Mouse (Mus musculus) midbrain, embryonic 14.5 days (tissue): ENCODE data around the gene Zscan10. TPM values are rescaled to one million over a fixed set of nuclear protein-coding genes. Genes with fewer than 3 reads are reported as not detected.
"Not testable (repeated sequence)": the region's sequence is repeated elsewhere in the genome, so short reads cannot be mapped to it uniquely, and the experiment has no call there.

ENCODE experiments used
- ATAC-seq: fragments of 200-750 bp; cut with Nextera tagmentation; 2 replicates; pipeline ENCODE4 v1.8.0; 2017; ENCODE audit warnings: moderate number of reproducible peaks, moderate library complexity; ENCODE audit not compliant: low FRiP score, low TSS enrichment
- DNase-seq: peaks from one replicate; pipeline ENCODE4 v3.0.0-alpha.2; 2015
- H3K27ac ChIP-seq: fragments of 300-500 bp; sonication (generic); replicated peaks from 2 replicates; pipeline ENCODE4 v1.5.1; 2014; ENCODE audit warnings: mild to moderate bottlenecking, low read depth, low read length, moderate library complexity
- H3K27me3 ChIP-seq: fragments of 300-500 bp; sonication (generic); 2 replicates; pipeline ENCODE4 v1.6.1; 2014; ENCODE audit warnings: low read length, control low read depth, mixed read lengths; ENCODE audit not compliant: control insufficient read depth, insufficient read depth
- H3K36me3 ChIP-seq: fragments of 300-500 bp; sonication (generic); 2 replicates; pipeline ENCODE4 v1.6.1; 2014; ENCODE audit warnings: low read length, control low read depth; ENCODE audit not compliant: control insufficient read depth, insufficient read depth
- H3K4me1 ChIP-seq: fragments of 300-500 bp; sonication (generic); 2 replicates; pipeline ENCODE4 v1.6.1; 2014; ENCODE audit warnings: mild to moderate bottlenecking, antibody characterized with exemption, low read length, control low read depth; ENCODE audit not compliant: control insufficient read depth, insufficient read depth
- H3K4me2 ChIP-seq: fragments of 300-500 bp; sonication (generic); 2 replicates; pipeline ENCODE4 v1.6.1; 2014; ENCODE audit warnings: mild to moderate bottlenecking, low read length, moderate library complexity
- H3K4me3 ChIP-seq: fragments of 300-500 bp; sonication (generic); replicated peaks from 2 replicates; pipeline ENCODE4 v1.5.1; 2014; ENCODE audit warnings: low read depth, low read length
- H3K9ac ChIP-seq: fragments of 300-500 bp; sonication (generic); replicated peaks from 2 replicates; pipeline ENCODE4 v1.6.1; 2014; ENCODE audit warnings: mild to moderate bottlenecking, low read length, moderate library complexity
- H3K9me3 ChIP-seq: fragments of 300-500 bp; sonication (generic); 2 replicates; pipeline ENCODE4 v1.6.1; 2016; ENCODE audit warnings: low read length, control low read depth, mixed read lengths; ENCODE audit not compliant: control insufficient read depth
- WGBS: fragments of 180-500 bp; shearing (Covaris S2); extraction: QIAGEN DNeasy Blood & Tissue Kit; methylation state at CpG from one replicate; pipeline ENCODE4 v1.1.7; 2014; 5-methylcytosine and 5-hydroxymethylcytosine counted together
- polyA plus RNA-seq: library from polyadenylated mRNA; unstranded; fragments of >200 nt; fragmentation: Nextera tagmentation; extraction: Ambion mirVana; gene quantifications from 2 replicates; pipeline ENCODE4 v1.2.1, GENCODE M21; 2014

Zscan10 gene
- polyA plus RNA-seq, 1 experiment from 2014 or later, result not detected

GRCm38 (mm10) chr17:23575951-23576552, 24.6 kb upstream of the Zscan10 start:
- Histone ChIP-seq H3K9me3 (no peaks in the 10 kb centered on the region), H3K27me3 (no peaks in the 10 kb centered on the region), H3K36me3 (peaks cover 75% of the 10 kb centered on the region), H3K9ac (no peak overlapping the region), H3K27ac (no peak overlapping the region), H3K4me2 (no peak overlapping the region), H3K4me1 (no peaks in the 10 kb centered on the region), H3K4me3 (no peak overlapping the region)
- ATAC-seq (no peak), DNase-seq (no peak)
- 94% methylated on average over 38 of the region's 38 CpGs for WGBS

DNA sequence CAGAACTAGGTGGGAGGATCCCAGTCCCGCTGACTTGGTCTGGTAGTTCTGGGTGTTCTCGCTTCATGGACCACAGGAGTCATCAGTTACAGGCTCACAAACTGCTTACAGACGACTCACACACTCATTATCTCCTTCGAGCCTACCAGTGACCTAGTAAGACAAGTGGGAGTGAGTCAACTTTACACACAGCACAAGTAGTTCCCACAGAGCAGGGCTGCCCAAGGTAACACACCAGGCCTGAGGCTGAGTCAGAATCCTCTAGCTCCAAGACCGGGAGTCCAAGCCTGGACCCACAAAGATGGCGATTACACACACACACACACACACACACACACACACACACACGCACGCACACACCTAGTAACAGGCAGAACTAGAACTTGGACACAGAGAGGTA, 15.9 kb upstream of the Zscan10 start:
- ATAC-seq (no peak), DNase-seq (no peak)
- Histone ChIP-seq H3K9me3 (no peaks in the 10 kb centered on the region), H3K9ac (peak overlapping the region; percentile 9; the same call in 1 of the 2 replicates), H3K4me3 (peak overlapping the region; percentile 76), H3K36me3 (peaks cover 26% of the 10 kb centered on the region), H3K4me2 (peak overlapping the region; percentile 90), H3K27me3 (no peaks in the 10 kb centered on the region), H3K27ac (no peak overlapping the region), H3K4me1 (peaks cover 25% of the 10 kb centered on the region)
- WGBS, result 92% methylated on average over 8 of the region's 8 CpGs

GRCm38 (mm10) chr17:23585721-23586491, 14.8 kb upstream of the Zscan10 start:
- peak overlapping the region; percentile 76 for H3K4me3 ChIP-seq
- under 1% methylated on average over 22 of the region's 22 CpGs for WGBS
- H3K27ac ChIP-seq, result peak overlapping the region; percentile 68
- ATAC-seq (peak; percentile 83; the same call in 1 of the 2 replicates), DNase-seq (peak; percentile 93)
- H3K9ac ChIP-seq, result peak overlapping the region; percentile 83
- peaks cover 25% of the 10 kb centered on the region for H3K4me1 ChIP-seq
- H3K4me2 ChIP-seq, result peak overlapping the region; percentile 90
- H3K36me3 ChIP-seq, result peaks cover 15% of the 10 kb centered on the region
- no peaks in the 10 kb centered on the region for H3K9me3 ChIP-seq
- no peaks in the 10 kb centered on the region for H3K27me3 ChIP-seq

DNA sequence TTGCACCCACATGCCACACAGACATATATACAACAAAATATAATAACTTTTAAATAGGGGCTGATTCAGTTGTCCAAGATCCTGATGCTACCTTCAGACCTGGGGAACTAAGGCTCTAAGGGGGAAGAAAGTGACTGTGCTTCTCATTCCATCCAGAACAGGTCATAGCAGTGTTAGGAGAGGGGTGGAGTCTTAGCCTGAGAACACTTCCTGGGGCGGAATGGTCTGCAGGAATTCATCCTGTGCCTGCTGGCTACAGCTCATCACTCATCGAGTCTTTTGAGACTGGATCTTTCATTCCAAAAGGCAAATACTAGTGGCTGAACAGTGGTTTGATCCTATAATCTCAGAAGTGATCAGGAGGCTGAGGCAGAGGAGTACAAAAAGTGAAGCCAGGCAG, 13.4 kb upstream of the Zscan10 start:
- Histone ChIP-seq H3K9me3 (no peaks in the 10 kb centered on the region), H3K27ac (no peak overlapping the region), H3K4me3 (no peak overlapping the region), H3K27me3 (no peaks in the 10 kb centered on the region), H3K4me1 (peaks cover 25% of the 10 kb centered on the region), H3K36me3 (0 out of 2 replicates have a peak, but pooled peaks cover 11% of the 10 kb centered on the region), H3K9ac (no peak overlapping the region), H3K4me2 (no peak overlapping the region)
- ATAC-seq (no peak), DNase-seq (no peak)
- WGBS, result 66% methylated on average over 2 of the region's 2 CpGs

DNA sequence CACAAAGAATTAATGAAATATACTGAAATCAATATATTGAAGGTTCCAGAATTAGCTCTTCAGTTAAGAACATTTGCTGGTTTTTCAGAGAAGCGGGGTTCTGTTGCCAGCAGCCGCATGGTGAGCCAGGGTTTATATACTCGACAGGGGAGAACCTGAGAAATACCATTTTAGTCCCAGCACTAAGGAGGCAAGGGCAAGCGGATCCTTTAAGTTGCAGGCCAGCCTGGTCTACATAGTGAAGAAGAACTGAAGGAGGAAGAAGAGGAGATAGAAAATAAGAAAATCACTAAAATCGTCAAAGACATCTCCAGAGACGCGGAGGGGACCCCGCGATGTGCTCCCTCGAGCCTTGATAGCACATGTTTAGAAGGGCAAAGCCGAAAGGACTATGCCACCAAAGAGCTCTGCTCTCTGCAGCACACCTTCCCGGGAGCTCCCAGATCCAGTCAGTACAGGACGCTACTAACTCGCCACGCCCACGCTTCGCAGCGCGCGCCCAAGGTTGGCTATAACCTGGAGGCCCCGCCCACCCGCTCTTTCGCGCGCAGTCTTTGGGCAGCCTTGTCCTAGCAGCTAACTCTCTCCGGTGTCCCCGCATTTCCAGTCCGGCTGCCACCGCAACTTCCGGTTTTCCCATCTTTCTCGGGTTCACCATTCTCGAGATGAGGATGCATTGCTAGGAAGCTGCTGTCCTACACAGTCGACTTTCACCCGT, 8.3 kb upstream of the Zscan10 start:
- H3K36me3 ChIP-seq, result no peaks in the 10 kb centered on the region
- WGBS, result 8% methylated on average over 34 of the region's 34 CpGs
- ATAC-seq, result peak; percentile 99

GRCm38 (mm10) chr17:23592926-23593300, 7.7 kb upstream of the Zscan10 start:
- Histone ChIP-seq H3K27me3 (no peaks in the 10 kb centered on the region), H3K9me3 (no peaks in the 10 kb centered on the region), H3K9ac (peak overlapping the region; percentile 32), H3K36me3 (no peaks in the 10 kb centered on the region), H3K4me3 (peak overlapping the region; percentile 33), H3K4me2 (peak overlapping the region; percentile 56), H3K4me1 (peaks cover 5% of the 10 kb centered on the region; the same call in 1 of the 2 replicates), H3K27ac (peak overlapping the region; percentile 10)
- no peak for DNase-seq
- peak; percentile 70 for ATAC-seq
- 13% methylated on average over 13 of the region's 13 CpGs for WGBS

More for the DNA sequence above, 8.3 kb upstream of the Zscan10 start:
- no peaks in the 10 kb centered on the region for H3K9me3 ChIP-seq
- peak; percentile 99 for DNase-seq
- H3K27ac ChIP-seq, result peak overlapping the region; percentile 10
- H3K4me1 ChIP-seq, result peaks cover 5% of the 10 kb centered on the region; the same call in 1 of the 2 replicates
- H3K27me3 ChIP-seq, result no peaks in the 10 kb centered on the region
- peak overlapping the region; percentile 33 for H3K4me3 ChIP-seq
- H3K9ac ChIP-seq, result peak overlapping the region; percentile 32
- peak overlapping the region; percentile 56 for H3K4me2 ChIP-seq

DNA sequence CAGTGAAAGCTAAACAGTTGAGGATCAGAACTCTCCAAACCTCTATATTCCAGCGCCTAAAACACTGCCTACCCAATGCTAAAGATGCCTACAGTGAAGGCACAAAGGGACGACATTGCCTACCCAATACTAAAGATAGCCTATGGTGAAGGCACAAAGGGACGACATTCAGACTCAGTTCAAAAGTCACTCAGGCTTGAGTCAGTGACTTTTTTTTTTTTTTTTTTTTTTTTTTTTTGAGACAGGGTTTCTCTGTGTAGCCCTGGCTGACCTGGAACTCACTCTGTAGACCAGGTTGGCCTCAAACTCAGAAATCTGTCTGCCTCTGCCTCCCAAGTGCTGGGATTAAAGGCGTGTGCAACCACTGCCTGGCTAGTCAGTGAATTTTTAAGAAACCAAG, 5.5 kb upstream of the Zscan10 start:
- not testable (repeated sequence) for H3K27ac ChIP-seq, H3K27me3 ChIP-seq, H3K4me3 ChIP-seq, H3K4me2 ChIP-seq, DNase-seq, ATAC-seq, H3K9me3 ChIP-seq, H3K4me1 ChIP-seq, H3K36me3 ChIP-seq, H3K9ac ChIP-seq
- 78% methylated on average over 4 of the region's 4 CpGs for WGBS

DNA sequence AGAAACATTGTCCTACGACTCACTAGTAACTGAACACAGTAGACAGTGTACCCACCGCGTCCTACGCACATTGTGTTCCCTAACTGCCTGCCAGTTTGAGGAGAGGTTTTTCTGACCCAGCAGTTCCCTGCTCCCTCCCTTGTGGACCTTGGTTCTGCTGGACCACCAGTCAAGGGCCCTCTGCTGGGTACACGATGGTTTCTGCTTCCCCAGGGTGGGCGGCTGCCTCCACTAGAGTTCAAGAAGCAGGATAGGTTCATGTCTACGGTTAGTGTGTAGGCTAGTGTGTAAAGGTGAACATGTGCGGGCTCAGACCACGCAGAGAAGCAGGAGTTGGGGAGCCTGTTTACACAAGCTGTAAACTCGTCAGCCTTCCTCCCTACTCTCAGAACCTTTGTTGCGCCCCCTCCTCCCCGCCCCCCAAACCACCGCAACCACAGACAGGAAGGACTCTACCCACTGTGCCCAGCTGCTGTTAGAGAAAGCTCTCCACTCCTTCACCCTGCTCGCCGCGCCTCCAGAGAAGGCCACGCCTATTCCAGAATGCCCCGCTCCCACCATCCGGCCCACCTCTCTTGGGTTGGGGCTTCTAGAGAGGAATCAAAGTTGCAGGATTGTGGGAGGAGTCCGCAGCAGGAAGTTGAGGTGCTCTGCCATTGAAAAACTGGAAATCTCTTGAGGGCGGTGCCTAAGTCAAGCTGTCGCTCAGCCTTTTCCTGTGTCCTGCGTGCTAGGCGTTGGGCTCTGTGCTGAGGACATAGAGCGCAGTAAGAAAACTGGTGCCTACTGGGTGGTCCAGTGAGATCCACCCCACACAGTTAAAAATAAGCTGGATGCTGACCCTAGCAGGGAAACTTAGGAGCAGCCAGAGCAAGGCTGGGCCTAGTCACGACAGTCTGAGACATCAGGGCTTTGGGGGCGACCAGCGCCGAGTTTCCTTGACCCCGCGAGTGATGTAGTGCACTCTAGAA, 1.8 kb upstream of the Zscan10 start, which contains the start of gene Zfp13:
TSS of gene Zfp13 (minus strand) at position 906 of the 971 bp plus-strand sequence.
- Histone ChIP-seq H3K4me1 (no peaks in the 10 kb centered on the region), H3K36me3 (no peaks in the 10 kb centered on the region), H3K27me3 (no peaks in the 10 kb centered on the region), H3K4me3 (peak within 1 kb of the TSS; percentile 35), H3K4me2 (peak within 1 kb of the TSS; percentile 63), H3K9ac (peak within 1 kb of the TSS; percentile 57), H3K27ac (peak within 1 kb of the TSS; percentile 41; the same call in 1 of the 2 replicates), H3K9me3 (no peaks in the 10 kb centered on the region)
- WGBS, result 12% methylated on average over 31 of the region's 31 CpGs
- peak; percentile 81 for DNase-seq
- ATAC-seq, result peak; percentile 85
